Mouse (Mus musculus): ENCODE data around the gene Hspa1l.
A peak's percentile ranks its signal among the peaks of the same experiment; 100 is the strongest.
"Not testable (repeated sequence)": the region's sequence is repeated elsewhere in the genome, so short reads cannot be mapped to it uniquely, and the experiment has no call there.

Hspa1l gene

DNA sequence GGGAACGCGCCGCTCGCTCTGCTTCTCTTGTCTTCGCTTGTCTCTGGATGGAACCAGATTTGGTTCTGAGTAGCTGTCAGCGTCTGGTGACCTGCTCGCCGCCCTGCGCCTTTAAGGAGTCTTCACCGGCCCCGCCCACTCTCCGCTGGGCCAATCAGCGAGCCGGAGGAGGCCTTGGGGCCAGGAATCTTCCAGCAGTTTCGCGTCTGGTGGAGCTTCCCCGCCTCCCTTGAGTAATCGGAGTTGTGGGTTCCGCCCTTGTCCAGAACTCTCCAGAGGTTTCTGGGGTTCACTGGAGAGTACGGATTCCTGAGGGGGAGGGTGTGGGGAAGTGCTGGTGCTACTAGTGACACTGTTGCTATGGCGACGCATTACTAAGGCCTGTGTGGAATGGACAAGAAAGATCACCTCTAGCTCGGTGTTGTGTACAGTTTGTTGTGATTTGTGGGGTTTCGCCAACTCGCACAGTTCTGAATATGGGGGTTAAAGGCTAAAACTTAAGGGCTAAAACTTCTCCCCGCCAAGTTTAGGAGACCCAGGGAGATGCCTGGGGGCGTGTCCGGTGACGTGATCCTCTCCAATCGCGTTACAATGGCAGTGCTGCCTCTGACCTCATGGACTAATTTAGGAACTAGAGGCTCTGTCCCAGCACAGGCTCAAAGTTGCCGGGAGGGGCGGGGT lies at the start of gene Hspa1l, which contains the start of gene Hspa1a:
Gene Hspa1l, plus strand, starts transcription at position 635 of the 681 bp plus-strand sequence.
Gene Hspa1a, minus strand, starts transcription at position 88 of the 681 bp plus-strand sequence.
- DNase-seq (ENCODE audit: low spot score in 2 of 2) = peak; percentile 47 to 62

DNA sequence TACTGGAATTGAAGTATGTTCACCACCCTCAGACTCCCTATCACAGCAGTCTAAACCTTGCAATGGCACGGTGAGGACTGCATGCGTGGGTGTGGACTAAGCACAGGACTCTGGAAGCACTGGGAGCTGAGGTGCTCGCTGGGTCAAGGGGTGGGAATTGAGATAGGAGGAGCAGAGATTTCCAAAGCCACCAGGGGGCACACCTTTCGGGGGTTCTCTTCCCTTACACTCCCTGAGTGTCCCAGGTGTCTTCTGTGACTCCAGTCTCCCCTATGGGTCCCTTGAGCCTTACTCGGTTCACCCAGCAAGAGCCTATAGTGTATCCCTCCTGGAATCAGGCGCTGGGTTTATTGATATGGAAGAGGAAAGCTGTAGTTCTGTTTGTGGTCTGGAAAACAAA lies 49.6 kb upstream of the Hspa1l start:
- no peak for DNase-seq (ENCODE audit: low spot score in 2 of 2)

DNA sequence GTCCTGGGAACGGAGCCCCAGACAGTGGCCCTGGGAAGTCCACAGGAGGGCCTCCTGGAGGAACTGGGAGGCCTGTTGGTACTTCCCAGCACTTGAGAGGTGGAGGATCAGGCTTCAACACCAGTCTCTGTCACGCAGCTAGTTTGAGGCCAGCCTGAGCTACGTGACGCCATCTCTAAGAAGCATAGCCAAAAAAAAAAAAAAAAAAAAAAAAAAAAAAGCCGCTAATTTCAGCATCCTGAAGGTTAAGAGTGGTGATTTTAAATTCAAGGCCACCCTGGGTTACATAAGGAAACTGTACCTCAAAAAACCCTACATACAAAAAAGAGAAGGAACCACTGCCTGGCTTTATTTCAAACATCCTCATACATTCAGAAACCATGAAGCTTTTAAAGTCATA lies 48.2 kb upstream of the Hspa1l start:
- no peak for DNase-seq (ENCODE audit: low spot score in 2 of 2)

GRCm38 (mm10) chr17:34927306-34928019 lies 45.0 kb upstream of the Hspa1l start:
- DNase-seq (ENCODE audit: low spot score in 2 of 2) = no peak

DNA sequence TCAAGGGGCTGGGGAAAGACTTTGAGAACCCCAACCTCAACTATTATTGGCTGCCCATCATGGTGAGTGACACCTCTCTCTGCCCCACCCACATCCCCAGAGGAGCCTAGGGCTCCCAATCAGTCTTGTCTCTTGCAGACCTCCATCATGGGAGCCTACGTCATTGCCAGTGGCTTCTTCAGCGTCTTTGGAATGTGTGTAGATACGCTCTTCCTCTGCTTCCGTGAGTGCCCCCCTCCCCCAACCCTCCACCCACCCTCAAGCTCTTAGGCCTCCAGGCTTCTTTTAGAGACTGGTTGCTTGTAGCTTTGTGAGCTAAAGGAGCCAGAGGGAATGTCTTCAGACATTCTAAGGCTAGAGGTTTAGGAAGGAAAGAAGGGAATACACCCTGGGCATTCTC lies 43.7 kb upstream of the Hspa1l start:
- DNase-seq (ENCODE audit: low spot score in 2 of 2) = no peak

DNA sequence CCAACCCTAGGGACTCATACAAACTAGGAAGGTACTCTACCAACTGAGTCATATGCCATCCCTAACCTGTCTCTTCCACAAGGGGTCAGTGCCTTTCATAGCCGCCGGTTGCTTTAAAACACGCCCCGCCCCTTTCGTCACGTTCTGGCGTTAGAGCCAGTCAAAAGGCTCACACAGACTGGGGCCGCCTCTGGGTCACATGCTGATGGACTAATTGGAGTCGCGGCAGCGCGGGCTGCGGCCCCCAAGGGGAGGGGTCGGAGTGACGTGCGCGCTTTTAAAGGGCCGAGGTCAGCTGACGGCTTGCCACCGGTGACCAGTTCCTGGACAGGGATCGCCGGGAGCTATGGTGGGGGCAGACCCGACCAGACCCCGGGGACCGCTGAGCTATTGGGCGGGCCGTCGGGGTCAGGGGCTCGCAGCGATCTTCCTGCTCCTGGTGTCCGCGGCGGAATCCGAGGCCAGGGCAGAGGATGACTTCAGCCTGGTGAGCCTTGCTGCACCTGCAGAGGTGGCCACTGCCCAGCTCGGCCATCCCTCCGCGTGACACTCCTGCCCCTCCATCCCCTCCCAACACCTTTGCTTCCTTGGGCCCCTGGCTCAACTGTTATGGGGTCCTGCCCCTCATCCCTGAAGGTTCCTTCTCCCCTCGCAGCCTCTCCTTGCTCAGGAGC lies 41.3 kb upstream of the Hspa1l start, which contains the start of gene Neu1:
Gene Neu1, plus strand, starts transcription at position 193 of the 674 bp plus-strand sequence.
- DNase-seq (ENCODE audit: low spot score in 2 of 2) = peak; percentile 84 to 97

DNA sequence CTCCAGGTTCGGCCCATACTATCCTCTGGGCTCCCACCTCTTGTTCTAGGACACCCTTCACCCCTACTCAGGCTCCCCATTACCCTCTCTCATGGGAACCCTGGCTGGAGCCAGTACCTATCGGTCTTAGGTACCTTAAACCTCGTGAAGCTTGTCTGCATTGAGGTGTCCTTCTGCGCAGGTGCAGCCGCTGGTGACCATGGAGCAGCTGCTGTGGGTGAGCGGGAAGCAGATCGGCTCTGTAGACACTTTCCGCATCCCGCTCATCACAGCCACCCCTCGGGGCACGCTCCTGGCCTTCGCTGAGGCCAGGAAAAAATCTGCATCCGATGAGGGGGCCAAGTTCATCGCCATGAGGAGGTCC lies 40.8 kb upstream of the Hspa1l start:
- DNase-seq (ENCODE audit: low spot score in 2 of 2) = peak; percentile 34 to 47

GRCm38 (mm10) chr17:34932287-34932686 lies 40.2 kb upstream of the Hspa1l start:
- peak in 1 of 2 experiments; percentile 46 for DNase-seq (ENCODE audit: low spot score in 2 of 2)

DNA sequence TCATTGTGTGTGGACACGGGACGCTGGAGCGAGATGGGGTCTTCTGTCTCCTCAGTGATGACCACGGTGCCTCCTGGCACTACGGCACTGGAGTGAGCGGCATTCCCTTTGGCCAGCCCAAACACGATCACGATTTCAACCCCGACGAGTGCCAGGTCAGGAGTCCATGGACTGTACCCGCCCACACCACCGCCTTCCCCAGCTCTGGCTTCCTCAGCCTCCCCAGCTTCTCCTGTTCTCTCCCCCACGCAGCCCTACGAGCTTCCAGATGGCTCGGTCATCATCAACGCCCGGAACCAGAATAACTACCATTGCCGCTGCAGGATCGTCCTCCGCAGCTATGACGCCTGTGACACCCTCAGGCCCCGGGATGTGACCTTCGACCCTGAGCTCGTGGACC lies 38.5 kb upstream of the Hspa1l start:
- no peak for DNase-seq (ENCODE audit: low spot score in 2 of 2)

DNA sequence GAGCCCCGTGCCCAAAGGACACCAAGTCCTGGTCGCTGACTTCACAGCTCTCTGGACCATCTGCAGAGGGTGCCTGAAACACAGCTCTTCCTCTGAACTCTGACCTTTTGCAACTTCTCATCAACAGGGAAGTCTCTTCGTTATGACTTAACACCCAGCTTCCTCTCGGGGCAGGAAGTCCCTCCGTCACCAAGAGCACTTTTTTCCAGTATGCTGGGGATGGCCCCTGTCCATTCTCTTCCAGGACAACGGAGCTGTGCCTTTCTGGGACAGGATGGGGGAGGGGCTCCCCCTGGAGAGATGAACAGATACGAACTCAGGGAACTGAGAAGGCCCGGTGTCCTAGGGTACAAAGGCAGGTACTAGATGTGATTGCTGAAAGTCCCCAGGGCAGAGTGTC lies 37.7 kb upstream of the Hspa1l start:
- no peak for DNase-seq (ENCODE audit: low spot score in 2 of 2)

GRCm38 (mm10) chr17:34937960-34938505 lies 34.5 kb upstream of the Hspa1l start:
- DNase-seq (ENCODE audit: low spot score in 2 of 2) = no peak

- DNase-seq (ENCODE audit: low spot score in 2 of 2) = no peak
These were observed 31.0 kb upstream of the Hspa1l start for GRCm38 (mm10) chr17:34941344-34942041.

GRCm38 (mm10) chr17:34943128-34943815 lies 29.2 kb upstream of the Hspa1l start:
- no peak for DNase-seq (ENCODE audit: low spot score in 2 of 2)

DNA sequence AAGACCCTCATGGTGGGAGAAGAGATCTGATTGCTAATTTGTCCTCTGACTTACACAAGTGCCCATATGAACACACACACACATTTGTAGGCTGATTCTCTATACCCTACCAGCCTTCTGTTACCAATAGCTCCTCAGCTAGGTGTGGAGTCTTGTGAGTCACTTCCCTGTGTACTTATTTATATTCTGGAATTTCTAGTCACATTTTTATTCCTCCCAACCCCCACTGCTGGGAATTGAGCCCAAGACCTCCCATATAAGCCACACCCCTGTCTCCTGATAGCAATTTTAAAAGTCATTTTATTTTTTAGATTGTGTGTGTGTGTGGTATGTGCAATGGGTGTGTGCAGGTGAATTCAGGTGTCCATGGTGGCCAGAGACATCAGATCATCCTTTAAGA lies 28.1 kb upstream of the Hspa1l start:
- DNase-seq (ENCODE audit: low spot score in 2 of 2) = no peak

DNA sequence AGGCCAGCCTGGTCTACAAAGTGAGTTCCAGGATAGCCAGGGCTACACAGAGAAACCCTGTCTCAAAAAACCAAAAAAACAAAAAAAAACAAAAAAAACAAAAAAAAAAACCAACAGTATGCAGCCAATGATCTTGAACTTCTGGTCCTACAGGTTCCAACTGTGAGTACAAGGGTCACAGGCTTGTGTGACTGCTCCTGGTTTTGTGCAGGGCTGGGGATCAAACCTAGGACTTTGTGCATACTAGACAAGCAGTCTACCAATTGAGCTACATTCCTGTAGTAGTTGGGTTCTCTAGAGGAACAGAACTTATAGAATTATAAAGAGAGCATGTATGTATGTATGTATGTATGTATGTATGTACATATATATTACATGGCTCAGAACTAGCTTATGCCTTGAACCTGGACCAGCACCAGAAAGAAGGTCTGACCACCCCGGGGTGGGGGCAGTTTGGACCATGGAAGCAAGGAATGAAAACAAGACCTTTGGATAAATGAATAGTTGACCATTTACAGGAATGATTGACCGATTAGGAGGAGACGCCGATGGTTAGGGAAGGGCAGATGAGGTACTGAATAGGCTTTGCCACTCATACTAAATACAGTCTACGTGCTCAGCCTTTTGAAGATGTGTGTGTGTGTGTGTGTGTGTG lies 25.9 kb upstream of the Hspa1l start:
- no peak for DNase-seq (ENCODE audit: low spot score in 2 of 2)

GRCm38 (mm10) chr17:34947606-34948005 lies 24.9 kb upstream of the Hspa1l start:
- DNase-seq (ENCODE audit: low spot score in 2 of 2) = peak in 1 of 2 experiments; percentile 29

- DNase-seq (ENCODE audit: low spot score in 2 of 2) = not testable (repeated sequence)
These were observed 23.6 kb upstream of the Hspa1l start for GRCm38 (mm10) chr17:34948721-34949552.

DNA sequence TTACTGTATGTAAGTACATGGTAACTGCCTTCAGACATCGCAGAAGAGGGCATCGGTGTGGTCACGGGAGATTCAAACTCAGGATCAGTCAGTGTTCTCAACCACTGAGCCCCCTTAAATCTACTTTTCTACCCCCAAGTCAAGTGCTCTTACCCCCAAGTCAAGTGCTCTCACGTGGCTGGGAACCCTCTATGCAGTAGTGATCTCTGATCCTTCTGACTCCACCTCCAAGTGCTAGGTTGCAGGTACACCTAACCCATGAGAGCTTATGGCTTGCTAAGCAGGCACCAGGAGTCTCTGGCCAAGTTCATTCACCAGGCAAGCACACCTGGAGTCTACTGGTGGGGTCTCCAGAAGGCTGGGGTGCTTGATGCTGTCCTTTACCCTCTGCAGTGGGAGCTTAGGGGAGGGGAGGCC lies 22.9 kb upstream of the Hspa1l start:
- no peak for DNase-seq (ENCODE audit: low spot score in 2 of 2)

All from spleen, postnatal 10 days (tissue).